Mouse (Mus musculus) adipocyte (in vitro differentiated cells): ENCODE measurements around the gene Tmem265.
A peak's percentile ranks its signal among the peaks of the same experiment; 100 is the strongest.

Experiments
- DNase-seq: peaks from one replicate; pipeline ENCODE4 v3.0.0-alpha.2; 2016; ENCODE audit warnings: low spot score

Gene Tmem265

DNA sequence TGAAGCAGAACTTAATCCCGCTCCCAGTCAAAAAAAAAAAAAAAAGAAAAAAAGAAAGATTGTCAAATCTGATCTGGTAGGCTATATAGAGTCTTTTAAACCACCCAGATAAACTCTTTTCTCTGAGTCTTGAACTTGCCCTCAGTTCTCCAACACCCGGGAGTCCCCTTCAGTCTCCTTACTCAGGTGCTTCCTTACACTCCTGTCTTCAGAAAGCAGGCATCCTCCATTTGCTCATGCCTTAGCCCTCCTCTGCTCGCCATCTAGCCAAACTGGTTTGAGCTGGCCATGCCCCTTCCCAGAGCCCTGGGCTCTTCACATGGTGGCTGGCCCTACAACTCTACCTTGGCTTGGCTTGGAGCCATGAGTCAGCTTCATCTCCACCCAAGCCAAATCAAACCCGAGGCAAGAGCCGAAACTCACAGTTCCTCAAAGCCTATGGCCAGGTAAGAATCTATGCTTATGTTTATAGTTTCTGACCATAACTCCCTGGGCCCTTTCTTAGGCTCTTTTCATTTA, at the start of gene Tmem265:
Gene Tmem265, plus strand, starts transcription at position 51 of the 519 bp plus-strand sequence.
- no peak for DNase-seq

DNA sequence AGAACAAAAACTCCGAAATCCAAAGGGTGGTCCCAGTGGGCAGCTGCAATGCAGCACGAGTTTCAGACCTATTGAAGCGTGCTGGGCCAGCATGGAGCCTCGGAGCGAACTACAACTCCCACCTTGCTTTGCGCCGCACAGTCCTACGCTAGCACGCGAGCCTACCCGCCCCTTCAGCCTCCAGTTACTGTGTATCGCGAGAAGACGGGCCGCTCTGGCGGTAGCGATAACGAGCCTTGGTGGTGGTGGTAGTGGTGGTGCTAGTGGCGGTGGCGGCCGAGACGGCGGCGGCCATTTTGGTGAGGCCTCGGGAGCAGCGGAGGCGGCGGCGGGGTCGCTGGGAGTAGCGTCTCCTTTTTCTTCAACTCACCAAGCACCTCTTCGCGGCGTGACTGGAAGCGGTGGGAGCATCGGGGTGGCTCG, 49.4 kb upstream of the Tmem265 start, which contains the start of gene Srcap:
Gene Srcap, plus strand, starts transcription at position 176 of the 423 bp plus-strand sequence.
- DNase-seq, result peak; percentile 92

DNA sequence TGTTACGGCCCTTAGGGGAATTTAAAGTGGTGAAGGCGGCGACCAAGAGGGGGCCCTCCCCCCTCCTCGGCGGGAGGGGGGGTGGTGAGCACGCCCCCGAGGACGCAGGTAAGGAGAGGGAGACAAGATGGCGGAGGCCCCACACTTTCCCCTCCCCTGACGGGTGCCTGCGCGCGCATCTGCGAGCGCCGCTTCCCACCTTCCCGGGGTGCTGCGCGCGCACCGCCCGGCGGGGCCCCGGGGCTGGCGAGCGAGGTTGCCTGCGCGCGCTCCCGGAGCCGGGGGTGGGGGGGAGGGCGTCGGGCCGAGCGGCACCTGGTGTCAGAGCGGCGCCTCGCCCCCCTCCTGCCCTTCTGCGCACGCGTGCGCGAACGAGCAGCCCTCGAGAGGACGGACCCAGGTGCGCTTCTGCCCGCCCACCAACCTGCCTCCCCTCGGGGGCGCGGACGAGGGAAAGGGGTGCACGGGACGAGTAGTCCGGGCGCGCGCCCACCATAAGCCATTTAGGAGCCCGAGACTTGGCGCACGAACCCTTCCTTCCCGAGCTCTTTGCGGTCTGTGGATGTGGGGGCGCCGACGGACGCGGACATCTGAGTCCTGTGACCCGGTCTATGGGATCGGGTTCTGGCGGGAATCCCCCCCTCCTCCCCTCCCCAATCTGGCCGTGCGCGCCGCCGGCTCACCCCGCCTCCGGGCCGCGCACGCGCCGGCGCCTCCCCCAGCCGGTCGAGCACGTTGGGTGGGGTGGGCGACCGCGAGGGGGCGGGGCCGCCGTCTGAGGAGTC, 48.8 kb upstream of the Tmem265 start:
- peak; percentile 88 for DNase-seq

DNA sequence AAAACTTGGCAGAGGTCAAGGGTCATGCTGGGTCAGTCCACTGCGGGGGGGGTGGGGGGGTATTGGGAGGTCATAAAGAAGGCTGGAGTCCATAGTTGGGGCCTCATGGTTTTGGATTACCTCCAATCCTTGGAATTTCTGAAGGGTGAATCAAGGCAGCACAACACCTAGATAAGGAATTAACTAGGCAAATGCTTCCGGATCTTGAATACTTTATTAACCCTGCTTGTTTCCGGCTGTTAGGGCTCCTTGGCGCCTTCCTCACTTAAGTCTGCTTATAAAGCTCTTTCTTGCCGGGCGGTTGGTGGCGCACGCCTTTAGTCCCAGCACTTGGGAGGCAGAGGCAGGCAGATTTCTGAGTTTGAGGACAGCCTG, 48.2 kb upstream of the Tmem265 start:
- peak; percentile 57 for DNase-seq

DNA sequence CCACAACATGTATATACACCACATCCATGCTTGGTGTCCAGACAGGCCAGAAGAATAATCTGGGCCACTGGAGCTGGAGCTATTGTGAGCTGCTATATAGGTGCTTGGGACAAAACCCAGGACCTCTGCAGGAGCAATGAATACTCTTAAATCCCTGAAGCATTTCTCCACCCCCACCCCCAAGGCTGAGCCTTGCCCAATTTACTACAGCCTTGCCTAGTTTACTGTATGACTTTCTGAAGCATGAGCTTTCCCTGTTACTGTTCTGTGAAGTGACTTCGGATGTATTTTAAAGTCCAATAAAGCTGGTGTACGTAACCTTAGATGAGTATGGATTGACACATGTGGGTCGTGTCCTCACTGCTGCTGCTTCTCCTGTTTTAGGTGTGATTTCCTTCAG, 47.4 kb upstream of the Tmem265 start:
- DNase-seq, result no peak

DNA sequence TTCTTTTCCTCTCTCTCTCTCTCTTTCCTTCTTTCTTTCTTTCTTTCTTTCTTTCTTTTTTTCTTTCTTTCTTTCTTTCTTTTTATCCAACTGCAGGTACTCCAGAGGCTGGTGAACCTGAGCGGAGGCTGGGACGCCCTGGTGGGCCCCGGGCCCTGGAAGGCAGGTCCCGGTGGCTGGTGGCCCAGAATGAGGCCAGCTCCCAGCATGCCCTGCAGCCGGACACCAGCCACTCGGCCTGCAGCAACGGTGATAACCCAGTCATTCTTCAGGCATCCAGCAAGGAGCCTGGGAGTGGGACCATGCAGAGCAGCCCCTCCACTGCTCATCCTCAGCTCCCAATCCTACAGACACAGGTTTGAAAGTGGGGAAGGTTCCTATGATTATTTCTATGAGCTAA, 45.3 kb upstream of the Tmem265 start:
- DNase-seq, result no peak

DNA sequence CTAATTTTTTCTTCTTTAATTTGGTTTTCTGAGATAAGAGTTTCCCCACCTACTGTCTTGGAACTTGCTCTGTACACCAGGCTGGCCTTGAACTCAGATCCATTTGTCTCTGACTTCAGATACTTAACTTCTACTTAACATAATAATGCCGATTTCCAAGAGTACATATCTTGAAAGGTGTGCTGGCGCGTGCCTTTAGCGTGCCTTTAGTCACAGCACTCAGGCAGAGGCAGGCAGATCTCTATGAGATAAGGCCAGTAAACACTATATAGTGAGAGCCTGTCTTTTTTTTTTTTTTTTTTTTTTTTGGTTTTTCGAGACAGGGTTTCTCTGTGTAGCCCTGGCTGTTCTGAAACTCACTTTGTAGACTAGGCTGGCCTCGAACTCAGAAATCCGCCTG, 44.8 kb upstream of the Tmem265 start:
- DNase-seq, result no peak

DNA sequence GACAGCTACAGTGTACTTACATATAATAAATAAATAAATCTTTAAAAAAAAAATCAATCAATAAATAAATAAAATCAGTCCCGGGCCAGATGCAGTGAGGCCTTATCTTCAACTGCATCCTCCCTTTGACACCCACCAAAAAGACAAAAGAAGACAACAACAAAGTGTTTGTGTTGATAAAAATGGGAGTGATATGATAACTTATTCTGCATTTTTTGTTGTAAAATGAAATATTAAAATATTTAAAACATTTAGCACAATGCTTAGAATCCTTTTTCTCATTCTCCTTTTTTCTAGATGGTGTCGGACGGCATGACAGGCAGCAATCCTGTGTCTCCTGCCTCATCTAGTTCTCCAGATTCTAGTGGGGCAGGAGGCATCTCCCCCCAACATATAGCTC, 41.9 kb upstream of the Tmem265 start, which contains the start of gene Gm42715:
Gene Gm42715, plus strand, starts transcription at position 301 of the 400 bp plus-strand sequence.
- DNase-seq, result no peak

DNA sequence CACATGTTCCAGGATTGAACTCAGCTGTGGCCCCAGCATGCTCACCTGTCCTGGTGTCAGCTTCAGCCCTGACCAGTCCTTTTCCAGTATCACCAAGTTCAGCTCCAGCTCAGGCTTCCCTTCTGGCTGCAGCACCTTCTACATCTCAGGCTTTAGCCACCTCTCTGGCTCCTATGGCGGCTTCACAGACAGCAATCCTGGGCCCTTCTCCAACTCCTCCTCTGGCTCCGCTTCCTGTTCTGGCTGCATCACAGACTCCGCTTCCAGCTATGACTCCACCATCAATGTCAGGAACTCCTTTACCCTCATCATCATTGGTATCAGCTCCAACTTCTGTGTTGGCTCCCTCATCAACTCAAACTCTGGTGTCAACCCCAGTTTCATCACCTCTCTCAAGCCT, 19.5 kb upstream of the Tmem265 start:
- no peak for DNase-seq

DNA sequence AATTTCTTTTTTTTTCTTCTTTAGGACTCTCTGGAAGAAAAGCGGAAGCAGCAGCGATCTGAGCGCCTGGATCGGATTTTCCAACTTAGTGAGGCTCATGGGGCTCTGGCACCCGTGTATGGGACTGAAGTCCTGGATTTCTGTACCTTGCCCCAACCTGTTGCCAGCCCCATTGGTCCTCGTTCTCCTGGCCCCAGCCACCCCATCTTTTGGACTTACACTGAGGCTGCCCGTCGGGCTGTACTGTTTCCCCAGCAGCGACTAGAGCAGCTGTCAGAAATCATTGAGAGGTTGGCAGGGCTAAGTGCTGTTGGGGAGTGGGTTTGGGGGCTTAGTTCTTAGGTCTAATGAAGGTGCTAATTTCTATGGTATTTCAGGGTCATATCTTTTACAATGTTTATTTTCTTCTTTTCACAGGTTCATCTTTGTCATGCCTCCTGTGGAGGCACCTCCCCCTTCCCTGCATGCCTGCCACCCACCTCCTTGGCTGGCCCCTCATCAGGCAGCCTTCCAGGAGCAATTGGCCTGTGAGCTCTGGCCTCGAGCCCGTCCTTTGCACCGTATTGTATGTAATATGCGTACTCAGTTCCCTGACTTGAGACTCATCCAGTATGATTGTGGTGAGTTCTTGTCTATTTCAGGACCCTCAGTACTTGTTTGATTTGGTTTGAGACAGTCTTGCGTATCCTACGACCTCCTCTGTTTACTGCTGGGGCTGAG, 11.9 kb upstream of the Tmem265 start:
- peak; percentile 30 for DNase-seq

DNA sequence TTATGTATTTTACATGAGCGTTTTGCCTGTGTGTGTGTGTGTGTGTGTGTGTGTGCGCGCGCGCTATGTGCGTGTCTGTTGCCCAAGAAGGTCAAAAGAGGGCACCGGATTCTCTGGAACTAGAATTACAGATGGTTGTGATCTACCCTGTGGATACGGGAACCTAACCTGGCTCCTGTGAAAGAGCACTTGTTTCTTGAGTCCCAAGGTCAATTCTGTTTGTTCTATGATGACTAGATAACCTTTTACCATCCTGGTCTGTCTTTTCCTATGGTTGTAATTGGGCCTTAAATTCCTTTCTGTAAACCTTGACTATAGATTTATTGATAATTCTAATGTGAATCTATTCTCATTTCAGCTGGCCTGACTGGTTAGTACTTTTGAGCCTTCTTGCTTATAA, 9.6 kb upstream of the Tmem265 start:
- DNase-seq, result no peak

DNA sequence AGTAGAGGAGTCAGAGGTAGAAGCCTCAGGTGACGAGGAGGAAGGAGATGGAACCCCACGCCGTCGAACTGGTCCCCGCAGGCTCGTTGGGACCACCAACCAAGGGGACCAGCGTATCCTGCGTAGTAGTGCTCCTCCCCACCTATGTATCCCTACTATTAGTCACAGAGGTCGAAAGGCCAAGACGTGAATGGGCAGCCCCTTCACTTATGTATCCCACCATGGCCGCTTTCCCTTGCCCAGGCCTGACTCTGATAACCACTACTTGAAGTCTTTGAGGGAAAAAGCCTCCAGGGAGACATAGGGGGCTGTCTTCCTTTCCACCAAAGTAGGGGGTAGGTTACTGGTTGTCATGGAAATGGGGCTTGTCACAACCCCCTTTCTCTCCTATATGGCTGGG, 610 bp upstream of the Tmem265 start:
- no peak for DNase-seq

DNA sequence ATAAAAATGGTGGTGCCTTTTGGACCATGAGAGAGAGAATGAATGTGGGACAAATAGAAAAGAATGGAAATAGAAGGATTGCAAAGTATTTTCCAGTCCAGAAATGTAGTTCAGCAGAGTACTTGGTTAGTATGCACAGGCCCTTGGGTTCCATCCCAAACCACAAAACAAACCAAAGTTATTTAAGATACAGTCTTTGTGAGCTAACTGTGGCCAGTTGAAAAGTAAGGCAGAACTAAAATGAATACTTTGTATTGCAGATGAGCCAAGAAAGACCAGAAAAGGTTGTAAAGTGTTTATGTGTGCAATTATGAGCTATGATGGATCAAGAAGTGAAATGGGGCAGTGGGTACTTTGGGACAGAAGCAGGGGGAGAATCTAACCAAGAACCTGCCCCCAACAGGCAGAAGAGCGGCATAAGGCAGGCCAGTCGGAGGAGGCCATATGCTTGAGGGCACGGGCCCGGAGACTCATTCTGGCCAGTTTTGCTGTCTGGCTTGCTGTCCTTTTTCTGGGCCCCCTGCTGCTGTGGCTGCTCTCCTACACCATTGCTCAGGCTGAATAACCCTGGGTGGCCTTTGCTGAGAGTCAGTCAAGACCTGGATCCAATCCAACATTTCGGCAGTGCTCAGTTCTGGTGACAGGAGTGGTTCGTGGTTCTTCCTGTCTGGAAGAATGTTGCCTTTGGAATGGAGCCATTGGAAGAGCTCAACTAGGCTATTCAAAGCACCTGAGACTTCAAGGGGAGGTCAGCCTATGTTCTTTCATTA, 3.4 kb downstream of the Tmem265 start:
- peak; percentile 71 for DNase-seq

DNA sequence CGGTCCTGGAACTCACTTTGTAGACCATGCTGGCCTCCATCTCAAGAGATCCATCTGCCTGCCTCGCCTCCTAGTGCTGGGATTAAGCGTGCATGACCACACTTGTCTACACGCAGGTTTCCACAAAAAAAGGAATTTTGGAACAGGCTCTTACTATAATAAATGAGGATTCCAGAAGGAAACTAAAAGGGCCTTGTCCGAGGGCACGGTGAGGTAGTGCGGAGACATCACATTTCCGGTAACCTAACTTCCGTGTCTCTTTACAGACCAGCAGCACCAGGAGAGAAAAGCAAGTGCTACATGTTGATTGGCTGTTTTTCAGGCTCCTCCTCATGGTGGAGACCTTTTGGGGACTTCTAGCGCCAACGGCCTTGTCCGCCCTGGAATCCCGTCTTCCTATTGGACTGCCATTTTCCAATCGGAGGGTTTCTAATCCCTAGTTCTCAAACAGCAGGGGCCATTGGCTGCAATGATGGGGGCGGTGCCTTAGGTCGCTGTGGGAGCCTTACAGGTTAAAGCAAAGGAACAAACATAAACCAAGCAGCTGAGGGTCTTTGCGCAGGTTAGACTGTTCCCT, 11.8 kb downstream of the Tmem265 start, which contains the start of gene Phkg2:
Gene Phkg2, plus strand, starts transcription at position 446 of the 577 bp plus-strand sequence.
- peak; percentile 97 for DNase-seq

DNA sequence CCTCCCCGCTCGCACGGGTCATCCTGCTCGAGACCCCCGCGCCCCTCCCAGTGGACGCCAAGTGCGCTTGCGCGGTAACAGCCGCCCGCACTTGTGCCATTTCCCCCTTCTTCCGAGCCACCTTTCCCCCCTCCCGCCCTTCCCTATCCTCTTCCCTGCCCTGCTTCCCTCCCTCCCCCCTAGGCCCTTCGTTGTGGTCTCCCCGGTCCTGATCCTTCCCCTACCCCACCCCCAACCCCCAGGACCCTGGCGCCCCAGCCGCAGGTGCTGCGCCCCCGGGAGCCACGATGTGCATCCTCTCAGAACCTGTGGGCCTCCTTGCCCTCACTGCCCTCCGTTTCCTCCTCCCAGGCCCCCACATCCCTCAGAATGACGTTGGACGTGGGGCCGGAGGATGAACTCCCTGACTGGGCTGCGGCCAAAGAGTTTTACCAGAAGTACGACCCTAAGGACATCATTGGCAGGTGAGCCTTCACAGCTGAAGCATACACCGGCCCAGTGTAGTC, 12.4 kb downstream of the Tmem265 start:
- DNase-seq, result no peak

DNA sequence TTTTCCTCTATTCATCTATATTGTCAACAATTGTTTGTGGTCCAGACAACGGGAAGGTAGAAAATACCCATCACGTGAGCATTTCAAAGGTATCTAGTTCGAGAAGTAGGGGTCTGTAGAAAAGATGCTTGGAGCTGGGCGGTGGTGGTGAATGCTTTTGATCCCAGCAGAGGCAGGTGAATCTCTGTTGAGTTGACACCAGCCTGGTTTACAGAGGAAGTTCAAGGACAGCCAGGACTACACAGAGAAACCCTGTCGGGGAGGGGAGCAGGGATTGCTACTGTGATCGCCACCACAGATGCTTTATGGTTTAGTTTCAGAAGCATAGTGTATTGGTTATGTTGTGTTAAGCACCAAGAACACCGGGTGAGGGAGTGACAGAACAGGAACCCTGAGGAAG, 12.9 kb downstream of the Tmem265 start:
- DNase-seq, result no peak

DNA sequence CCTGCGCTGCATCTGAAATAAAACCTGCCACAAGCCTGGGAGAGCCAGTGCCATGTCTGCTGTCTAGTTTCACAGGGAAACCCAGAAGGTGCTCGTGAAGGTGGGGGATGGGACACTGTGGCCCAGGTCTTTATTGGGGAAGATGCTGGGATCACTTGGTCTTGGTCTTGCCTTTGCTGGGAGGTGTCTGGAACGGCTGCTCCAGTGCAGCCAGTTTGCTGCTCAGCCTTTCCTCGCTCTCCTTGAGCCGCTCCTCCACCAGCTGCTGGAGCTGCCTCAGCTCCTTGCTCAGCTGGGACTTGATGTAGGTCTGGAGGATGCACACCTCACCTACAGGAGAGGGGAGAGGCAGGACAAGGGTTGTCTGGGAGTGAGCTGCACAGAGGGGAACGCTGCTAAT, 22.1 kb downstream of the Tmem265 start:
- DNase-seq, result no peak

DNA sequence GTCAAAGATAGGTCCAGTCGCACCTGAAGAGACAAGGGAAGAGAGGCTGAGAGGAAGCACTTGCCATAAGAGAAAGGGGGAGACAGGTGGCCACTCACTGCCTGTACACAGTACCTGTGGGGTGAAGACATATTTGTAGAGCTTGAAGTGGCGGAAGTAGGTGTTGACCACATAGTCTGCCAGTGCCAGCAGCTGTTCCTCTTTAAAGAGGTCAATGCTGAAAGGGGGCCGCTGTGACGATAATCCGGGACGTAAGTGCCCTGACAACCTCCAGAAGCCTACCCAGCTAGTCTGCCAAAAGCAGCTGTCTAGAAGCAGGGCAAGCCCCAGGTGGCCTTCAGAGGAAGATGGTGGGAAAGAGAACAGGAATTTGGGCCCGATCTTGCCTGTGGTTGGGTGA, 23.8 kb downstream of the Tmem265 start:
- no peak for DNase-seq

DNA sequence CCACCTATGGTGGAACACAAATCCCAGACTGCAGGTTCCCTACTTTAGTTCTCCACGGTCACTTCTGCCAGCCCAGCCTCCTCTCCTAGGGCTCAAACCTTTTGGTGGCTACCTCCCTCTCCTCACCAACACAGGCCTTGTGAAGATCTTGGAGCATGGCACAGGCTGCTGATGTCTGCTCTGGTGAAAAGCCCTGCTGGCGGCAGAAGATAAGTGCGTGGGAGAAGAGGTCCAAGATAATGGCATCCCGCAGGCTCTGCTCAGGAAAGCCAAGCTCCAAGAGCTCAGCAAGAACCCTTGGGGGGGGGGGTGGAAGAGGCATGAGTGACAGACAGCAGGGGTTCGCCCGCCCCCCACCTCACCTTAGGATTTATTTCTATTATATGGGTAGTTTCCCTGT, 25.0 kb downstream of the Tmem265 start:
- DNase-seq, result no peak

DNA sequence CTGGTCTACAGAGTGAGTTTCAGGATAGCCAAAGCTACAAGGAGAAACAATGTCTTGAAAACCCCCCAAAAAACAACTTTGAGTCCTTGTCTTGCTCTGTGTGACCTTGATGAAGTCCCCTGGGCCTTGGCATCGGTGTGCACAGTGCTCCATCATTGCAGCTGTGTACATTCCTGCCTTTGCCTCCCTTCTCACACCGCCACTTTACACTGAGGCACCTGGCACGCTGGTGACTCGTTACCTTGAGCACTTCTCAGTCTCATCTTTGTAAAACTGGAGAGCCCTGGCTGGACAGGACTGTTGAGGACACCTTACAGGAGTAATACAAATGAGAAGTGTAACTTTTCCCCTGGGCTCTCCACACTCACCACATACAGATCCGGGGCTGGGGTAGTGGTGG, 26.0 kb downstream of the Tmem265 start:
- no peak for DNase-seq

DNA sequence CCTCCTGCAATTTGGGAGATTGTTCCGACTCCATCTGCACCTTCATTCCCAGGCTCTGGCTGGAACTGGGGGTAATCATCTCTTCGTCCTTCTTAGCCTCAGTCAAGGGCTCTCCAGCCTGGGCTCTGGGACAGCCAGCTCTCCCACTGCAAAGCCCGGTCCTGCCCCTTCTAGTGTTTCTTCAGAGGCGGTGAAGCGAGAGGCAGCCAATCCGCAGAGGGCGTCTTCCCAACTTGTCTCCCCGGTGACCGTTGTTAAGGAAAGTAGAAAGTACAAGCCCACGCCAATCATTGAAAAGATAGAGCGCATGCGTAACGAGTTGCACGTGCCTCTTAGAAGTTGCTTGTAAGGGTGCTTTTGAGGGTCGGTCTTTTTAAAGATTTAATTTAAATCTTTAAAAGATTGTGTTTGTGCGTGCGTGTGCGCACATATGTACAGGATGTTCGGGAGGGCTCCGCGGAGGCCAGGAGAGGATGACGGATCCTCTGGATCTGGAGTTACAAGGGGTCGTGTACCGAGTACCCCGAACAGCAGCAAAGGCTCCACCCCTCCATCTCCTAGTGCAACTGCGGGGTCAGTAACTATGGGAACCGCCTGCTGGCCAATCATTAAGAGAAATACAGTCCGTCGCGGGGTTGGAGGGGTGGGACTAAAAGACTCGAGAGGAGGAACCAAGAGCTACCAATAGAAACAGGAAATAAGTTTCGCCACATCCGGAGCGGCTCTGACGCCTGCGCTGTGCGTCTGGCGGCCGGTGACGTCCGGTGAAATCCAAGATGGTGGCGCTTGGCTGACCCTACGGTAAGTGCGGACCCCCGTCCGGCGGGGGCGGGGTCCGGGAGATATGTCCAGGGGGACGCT, 27.1 kb downstream of the Tmem265 start, which contains the start of the genes Ccdc189 and Rnf40:
Gene Ccdc189, minus strand, starts transcription at position 585 of the 861 bp plus-strand sequence.
Gene Rnf40, plus strand, starts transcription at position 757 of the 861 bp plus-strand sequence.
- DNase-seq, result peak; percentile 97
